Mouse (Mus musculus) frontal cortex, postnatal 36 days (tissue): ENCODE measurements around the gene Erich2.

Experiments
- DNase-seq, 2 experiments: peaks; one replicate each; pipeline ENCODE4 v3.0.0; 2022; ENCODE audit warnings: low spot score in 2 of 2

Erich2 gene

DNA sequence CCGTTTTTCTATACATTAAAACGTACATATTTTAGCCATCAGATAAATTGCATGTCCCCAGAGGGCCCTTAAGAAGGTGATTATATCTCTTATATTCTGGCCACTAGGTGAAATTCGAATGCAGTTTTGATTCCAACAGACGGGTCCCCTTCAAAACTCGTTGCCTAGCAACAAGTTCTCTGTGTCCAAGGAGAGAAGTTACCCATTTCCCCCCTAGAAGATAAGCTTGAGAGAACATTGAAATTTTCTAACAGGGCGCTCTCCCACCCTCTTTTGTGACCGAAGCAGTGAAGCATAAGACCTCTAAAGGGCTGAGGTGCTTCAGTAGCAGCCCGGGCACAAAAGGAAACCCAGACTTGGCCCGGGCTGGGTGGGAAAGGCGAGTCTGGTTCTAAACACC lies at the start of gene Erich2:
TSS of gene Erich2 (plus strand) at position 324 of the 400 bp plus-strand sequence.
- DNase-seq: no peak

DNA sequence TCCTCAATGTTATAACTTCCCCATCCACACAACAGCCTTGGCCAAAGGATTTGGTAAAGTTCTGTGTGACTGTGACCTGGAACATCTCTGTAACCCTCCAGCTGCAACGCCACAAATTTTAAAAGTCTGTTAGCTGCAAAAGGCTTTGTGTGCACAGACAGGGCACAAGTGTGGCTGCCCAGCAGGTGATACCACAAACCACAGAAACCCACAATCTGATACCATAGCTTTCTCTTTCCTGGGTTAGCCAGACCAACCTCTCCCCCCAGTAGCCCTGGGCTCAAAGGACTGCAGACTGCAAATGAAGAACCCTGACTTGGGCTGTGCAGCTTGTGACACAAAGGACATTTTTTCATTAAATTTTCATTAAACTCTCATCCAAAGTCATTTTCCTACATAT lies 45.0 kb upstream of the Erich2 start:
- no peak for DNase-seq

- no peak for DNase-seq
Measured at GRCm38 (mm10) chr2:70471136-70471535, 37.5 kb upstream of the Erich2 start.

DNA sequence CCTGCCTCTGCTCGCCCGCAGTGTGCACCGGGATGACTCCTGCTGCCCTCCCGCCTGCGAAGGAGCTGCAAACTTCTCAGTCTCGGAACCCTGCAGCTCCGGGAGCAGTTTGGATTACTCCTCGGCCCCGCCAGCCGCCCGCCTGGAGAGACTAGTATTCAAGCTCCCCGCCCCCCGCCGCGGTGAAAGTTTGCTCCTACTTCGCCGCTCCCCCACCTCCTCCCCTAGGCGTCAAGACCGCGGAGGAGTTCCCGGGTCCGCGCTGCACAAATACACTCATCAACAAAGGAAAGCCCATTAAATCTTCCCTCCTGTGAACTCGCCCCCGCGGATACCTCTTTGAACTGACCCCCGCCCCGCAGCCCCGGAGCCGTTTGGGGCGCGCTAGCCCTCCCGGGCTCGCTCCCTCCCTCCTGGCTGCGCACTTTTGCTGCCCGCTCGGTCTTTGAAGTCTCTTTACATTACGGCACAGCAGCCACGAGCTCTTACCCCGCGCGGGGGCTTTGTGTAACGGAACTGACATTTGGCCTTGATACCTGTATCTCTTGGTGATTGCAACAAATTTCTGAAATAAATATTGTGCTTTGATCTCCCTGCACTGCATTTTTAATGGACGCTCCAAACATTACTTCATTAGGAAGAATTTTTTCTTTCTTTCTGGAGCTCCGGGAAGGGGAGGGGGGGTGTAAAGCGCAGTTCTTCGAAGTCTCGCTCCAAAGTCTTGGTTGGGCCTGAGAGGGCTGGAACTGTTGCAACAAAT lies 36.6 kb upstream of the Erich2 start:
- no peak for DNase-seq

GRCm38 (mm10) chr2:70497715-70498318 lies 10.8 kb upstream of the Erich2 start:
- no peak for DNase-seq

- DNase-seq: no peak
Measured at GRCm38 (mm10) chr2:70503436-70503835, 5.2 kb upstream of the Erich2 start.

- no peak for DNase-seq
Measured at GRCm38 (mm10) chr2:70505229-70505628, 3.4 kb upstream of the Erich2 start.

- no peak for DNase-seq
Measured at GRCm38 (mm10) chr2:70505896-70506295, 2.7 kb upstream of the Erich2 start.

DNA sequence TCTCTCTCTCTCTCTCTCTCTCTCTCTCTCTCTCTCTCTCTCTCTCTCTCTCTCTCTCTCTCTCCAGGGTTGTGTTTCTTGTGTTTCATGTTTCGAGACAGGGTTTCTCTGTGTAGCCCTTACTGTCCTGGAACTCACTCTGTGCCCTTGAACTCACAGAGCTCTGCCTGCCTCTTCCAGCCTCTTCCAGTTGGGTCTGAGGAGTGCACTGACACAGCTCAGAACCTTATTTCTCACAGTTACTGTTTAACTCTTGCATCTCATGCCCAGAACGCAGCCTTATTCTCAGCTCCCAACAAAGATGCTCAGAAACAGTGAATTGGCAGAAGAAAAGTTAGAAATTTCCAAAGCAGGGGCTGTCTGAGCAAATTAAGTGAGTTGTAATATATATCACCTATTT lies 2.2 kb upstream of the Erich2 start:
- DNase-seq: no peak

DNA sequence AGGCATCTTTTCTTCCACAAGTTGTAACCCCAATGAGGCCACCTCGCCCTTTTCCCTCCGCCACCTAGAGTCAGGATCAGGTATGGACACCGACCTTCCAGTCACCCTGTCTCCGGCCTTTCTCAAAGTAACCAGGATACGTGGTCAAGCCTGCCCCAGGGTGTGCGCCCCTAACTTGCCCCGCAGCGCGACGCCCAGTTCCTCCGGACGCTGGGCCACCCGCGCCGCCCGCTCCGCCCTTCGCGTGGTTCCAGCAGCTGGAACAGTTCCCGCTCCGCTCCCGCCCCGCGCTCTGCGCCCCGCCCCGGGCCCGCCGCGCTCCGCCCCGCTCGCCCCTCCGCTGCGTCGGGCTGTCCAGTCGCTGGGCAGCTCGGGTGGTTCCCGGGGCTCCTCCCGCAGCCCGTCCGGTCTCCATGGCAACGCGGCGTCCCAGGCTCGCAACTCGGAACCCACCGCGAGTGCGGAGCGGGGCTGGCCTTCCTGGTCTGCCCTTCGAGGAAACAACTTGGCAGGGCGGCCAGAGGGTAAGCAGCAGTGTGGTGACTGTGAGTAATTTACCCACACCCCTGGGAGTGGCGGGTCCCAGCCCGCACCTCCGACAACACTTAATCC lies 508 bp downstream of the Erich2 start:
- peak; percentile 42 to 44 for DNase-seq

- peak in 1 of 2 experiments; percentile 27 for DNase-seq
Measured at GRCm38 (mm10) chr2:70538283-70538682, 29.7 kb downstream of the Erich2 start.

GRCm38 (mm10) chr2:70550671-70551070 lies 42.1 kb downstream of the Erich2 start:
- no peak for DNase-seq

GRCm38 (mm10) chr2:70551446-70551845 lies 42.8 kb downstream of the Erich2 start:
- no peak for DNase-seq

- no peak for DNase-seq
Measured at GRCm38 (mm10) chr2:70552067-70552598, 43.5 kb downstream of the Erich2 start.

GRCm38 (mm10) chr2:70552772-70553171 lies 44.2 kb downstream of the Erich2 start, which contains the start of gene Gad1:
Gene Gad1 (plus strand): TSS chr2:70553072.
- DNase-seq: no peak

- no peak for DNase-seq
Measured at GRCm38 (mm10) chr2:70553826-70554225, 45.2 kb downstream of the Erich2 start.

DNA sequence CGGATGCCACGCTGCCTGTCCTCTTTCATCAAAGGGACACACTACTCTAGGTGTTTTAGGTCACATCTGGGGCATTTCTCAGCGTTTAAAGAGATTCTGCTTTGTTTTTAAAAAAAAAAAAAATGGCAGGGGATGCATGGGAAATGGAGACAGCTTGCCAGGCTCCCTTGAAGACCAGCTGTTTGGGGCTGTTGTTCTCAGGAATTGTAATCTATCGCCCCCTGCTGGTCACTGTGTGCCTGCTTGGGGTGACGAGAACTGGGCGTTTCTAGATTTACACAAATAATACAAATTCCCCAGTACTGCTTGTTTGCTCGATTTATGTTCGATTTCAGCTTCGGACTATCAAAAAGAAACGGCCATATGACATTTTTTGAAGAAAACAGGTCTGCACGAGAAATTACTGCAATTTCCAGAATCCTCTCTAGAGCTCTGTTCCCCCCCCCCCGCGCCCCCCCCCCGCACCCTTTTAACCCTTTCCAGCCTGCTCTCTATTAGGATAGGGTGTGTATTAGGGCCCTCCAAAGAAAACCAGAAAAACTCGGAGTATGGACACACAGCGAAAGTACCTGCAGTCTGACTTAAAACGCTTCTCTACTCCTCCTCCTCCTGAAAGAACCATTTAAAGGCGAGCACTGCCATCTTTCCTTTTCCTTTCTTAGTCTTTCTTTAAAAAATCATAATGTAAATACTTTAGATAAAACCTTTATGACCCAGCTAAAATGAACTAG lies 49.7 kb downstream of the Erich2 start:
- peak; percentile 78 to 89 for DNase-seq

- no peak for DNase-seq
Measured at GRCm38 (mm10) chr2:70558843-70559451, 50.3 kb downstream of the Erich2 start.

DNA sequence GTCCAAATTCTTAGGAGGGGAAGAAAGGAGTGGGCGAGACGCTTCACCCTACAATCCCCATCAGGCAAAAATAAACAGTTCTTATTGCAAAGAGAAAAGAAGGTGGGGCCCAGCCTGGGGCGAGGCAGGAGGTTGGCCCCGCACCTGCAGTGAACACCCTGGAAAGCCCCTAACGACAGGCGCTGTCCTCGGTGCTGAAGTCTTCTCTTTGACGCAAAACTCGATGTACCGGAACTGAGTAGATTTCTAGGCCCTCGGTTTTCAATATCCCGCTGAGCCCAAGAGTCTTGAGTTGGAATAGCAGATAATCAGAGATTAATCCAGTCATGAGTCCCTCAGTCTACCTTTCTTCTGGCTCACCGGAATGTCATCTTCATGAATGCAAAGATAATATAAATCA lies 50.9 kb downstream of the Erich2 start:
- DNase-seq: no peak

- DNase-seq: peak in 1 of 2 experiments; percentile 64
Measured at GRCm38 (mm10) chr2:70561077-70561795, 52.6 kb downstream of the Erich2 start.

DNA sequence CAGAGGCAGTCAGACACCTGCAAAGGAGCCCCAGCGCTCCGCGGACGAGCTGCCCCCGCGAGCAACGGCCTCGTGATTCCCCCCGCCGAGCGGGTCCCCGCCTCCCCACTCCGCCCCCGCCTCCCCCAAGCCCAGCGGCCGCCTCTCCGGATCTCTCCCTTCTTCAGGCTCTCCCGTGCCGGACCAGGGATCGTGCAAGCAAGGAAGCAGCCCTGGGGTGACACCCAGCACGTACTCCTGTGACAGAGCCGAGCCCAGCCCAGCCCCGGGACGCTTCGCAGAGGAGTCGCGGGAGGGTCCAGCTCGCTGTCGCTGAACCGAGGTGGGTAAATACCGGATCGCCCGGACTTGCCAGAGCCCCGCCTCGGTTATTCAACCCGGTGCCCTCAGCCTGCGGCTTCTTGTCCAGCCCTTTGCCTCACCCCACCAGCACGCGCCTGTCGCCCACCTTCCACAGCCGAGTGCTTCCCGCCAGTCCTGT lies 53.4 kb downstream of the Erich2 start:
- no peak for DNase-seq
